Mouse (Mus musculus) forebrain, postnatal 0 days (tissue): Measurements from ENCODE around the gene Ints4. TPM values are rescaled to one million over a fixed set of nuclear protein-coding genes. Genes with fewer than 3 reads are reported as not detected.
A peak's percentile ranks its signal among the peaks of the same experiment; 100 is the strongest.

ENCODE experiments used
- ATAC-seq: fragments of 200-750 bp; cut with Nextera tagmentation; 2 replicates; pipeline ENCODE4 v1.8.0; 2017; ENCODE audit warnings: mild to moderate bottlenecking, moderate library complexity
- DNase-seq: peaks from one replicate; pipeline ENCODE4 v3.0.0-alpha.2; 2015
- H3K27ac ChIP-seq: fragments of 300-500 bp; sonication (generic); 2 replicates; pipeline ENCODE4 v1.5.1; 2014; ENCODE audit warnings: low read depth, mild to moderate bottlenecking, antibody characterized with exemption, low read length, moderate library complexity, mixed read lengths
- H3K27me3 ChIP-seq: fragments of 300-500 bp; sonication (generic); 2 replicates; pipeline ENCODE4 v1.6.1; 2014; ENCODE audit warnings: mild to moderate bottlenecking, low read length, mixed read lengths; ENCODE audit not compliant: insufficient read depth
- H3K36me3 ChIP-seq: fragments of 300-500 bp; sonication (generic); 2 replicates; pipeline ENCODE4 v1.6.1; 2014; ENCODE audit warnings: mild to moderate bottlenecking, moderate library complexity; ENCODE audit not compliant: insufficient read depth
- H3K4me1 ChIP-seq: fragments of 300-500 bp; sonication (generic); 2 replicates; pipeline ENCODE4 v1.6.1; 2014; ENCODE audit warnings: antibody characterized with exemption; ENCODE audit not compliant: insufficient read depth
- H3K4me2 ChIP-seq: fragments of 300-500 bp; sonication (generic); 2 replicates; pipeline ENCODE4 v1.6.1; 2014; ENCODE audit warnings: low read depth, mild to moderate bottlenecking, moderate library complexity
- H3K4me3 ChIP-seq: fragments of 300-500 bp; sonication (generic); 2 replicates; pipeline ENCODE4 v1.5.1; 2014; ENCODE audit warnings: low read depth, low read length, mixed read lengths
- H3K9ac ChIP-seq: fragments of 300-500 bp; sonication (generic); 2 replicates; pipeline ENCODE4 v1.6.1; 2014; ENCODE audit warnings: mild to moderate bottlenecking
- H3K9me3 ChIP-seq: fragments of 300-500 bp; sonication (generic); 2 replicates; pipeline ENCODE4 v1.6.1; 2016; ENCODE audit warnings: low read length
- CTCF ChIP-seq: sonication (generic); IDR thresholded peaks from 2 replicates; pipeline ENCODE4 v1.5.1; 2016; ENCODE audit warnings: antibody characterized with exemption, control low read depth, low read depth
- WGBS: fragments of 180-500 bp; shearing (Covaris S2); extraction: QIAGEN DNeasy Blood & Tissue Kit; methylation state at CpG from one replicate; pipeline ENCODE4 v1.1.7; 2014; 5-methylcytosine and 5-hydroxymethylcytosine counted together
- polyA plus RNA-seq: library from polyadenylated mRNA; unstranded; fragments of >200 nt; fragmentation: Nextera tagmentation; extraction: Ambion mirVana; gene quantifications from 2 replicates; pipeline ENCODE4 v1.2.1, GENCODE M21; 2015
- total RNA-seq: library from RNA; depleted of rRNA; stranded (reverse); fragments of >200 nt; gene quantifications from 2 replicates; pipeline ENCODE4 v1.2.3, GENCODE M21; 2014

The Ints4 gene
- total and polyA plus RNA-seq, 2 experiments from 2014 or later, result 29.0 to 36.0 TPM

DNA sequence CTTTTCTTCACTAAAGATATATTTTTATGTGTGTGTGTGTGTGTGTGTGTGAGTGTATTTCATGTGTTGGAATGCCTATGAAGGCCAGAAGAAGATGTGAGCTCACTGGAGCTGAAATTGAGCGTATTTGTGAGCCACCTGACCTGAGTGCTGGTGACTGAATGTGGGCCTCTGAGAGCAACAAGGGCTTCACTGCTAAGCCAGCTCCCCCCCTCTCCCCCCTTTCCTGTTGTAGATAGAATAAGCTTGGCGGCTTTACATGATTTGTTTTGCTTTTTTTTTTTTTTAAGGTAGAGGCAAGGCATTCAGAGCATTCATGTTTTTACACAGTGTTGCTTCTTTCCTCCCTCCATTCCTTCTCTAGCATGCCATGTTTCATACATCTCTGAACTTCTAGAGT, 2.6 kb downstream of the Ints4 start:
- ATAC-seq (no peak), DNase-seq (no peak)
- Histone ChIP-seq H3K27me3 (no peaks in the 10 kb centered on the region), H3K4me3 (no peak overlapping the region), H3K4me1 (0 out of 2 replicates have a peak, but pooled peaks cover 7% of the 10 kb centered on the region), H3K36me3 (peaks cover 13% of the 10 kb centered on the region; the same call in 1 of the 2 replicates), H3K9me3 (no peaks in the 10 kb centered on the region), H3K9ac (no peak overlapping the region), H3K27ac (no peak overlapping the region), H3K4me2 (no peak overlapping the region)
- WGBS, result 80% methylated on average over 2 of the region's 2 CpGs
- no peak for TF ChIP-seq CTCF

DNA sequence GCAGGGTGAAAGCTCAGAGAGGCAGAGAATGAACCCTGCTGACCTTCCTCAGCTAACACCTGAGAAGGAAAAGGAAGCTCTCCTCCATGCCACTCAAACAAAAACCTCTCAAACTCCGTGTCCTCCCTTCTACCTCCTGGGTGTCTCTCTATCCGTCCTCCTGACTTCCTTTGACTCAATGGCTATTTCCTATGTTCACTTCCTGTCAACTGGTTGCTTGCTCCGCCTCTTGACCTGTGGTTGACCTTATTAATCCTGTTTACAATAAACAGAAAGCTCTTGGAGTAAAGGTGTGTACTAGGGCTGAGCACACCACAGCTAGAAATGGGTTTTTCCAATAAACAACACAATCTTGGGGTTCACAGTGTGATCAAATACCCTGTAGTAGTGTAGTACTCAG, 10.4 kb downstream of the Ints4 start:
- DNase-seq (no peak), ATAC-seq (no peak)
- Histone ChIP-seq H3K27me3 (no peaks in the 10 kb centered on the region), H3K36me3 (peaks cover 35% of the 10 kb centered on the region), H3K9me3 (no peaks in the 10 kb centered on the region), H3K27ac (no peak overlapping the region), H3K4me2 (no peak overlapping the region), H3K4me3 (no peak overlapping the region), H3K9ac (no peak overlapping the region), H3K4me1 (no peaks in the 10 kb centered on the region)
- WGBS, result 71% methylated on average over 3 of the region's 3 CpGs
- TF ChIP-seq CTCF, result no peak

DNA sequence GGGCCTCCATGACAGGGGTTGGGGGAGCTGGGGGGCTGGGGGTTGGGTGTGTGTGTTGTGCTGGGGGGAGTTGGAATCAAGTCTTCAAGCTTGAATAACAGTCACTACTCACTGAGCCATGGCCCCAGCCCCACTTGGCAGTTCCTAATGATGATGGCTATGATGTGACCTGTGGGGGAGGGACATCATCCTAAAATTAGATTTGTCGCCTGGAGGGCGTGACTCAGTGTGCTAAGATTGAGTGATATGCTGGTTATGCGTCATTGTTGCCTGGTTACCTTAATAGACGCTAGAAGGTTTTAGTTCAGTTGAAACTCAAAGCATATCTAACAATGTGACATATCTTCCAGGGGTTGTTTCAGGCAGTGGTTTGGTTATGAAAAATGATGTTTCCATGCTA, 11.7 kb downstream of the Ints4 start:
- WGBS, result 95% methylated on average over 4 of the region's 4 CpGs
- Histone ChIP-seq H3K4me3 (no peak overlapping the region), H3K9me3 (no peaks in the 10 kb centered on the region), H3K9ac (no peak overlapping the region), H3K36me3 (peaks cover 28% of the 10 kb centered on the region), H3K4me1 (no peaks in the 10 kb centered on the region), H3K27me3 (no peaks in the 10 kb centered on the region), H3K4me2 (no peak overlapping the region), H3K27ac (no peak overlapping the region)
- no peak for TF ChIP-seq CTCF
- ATAC-seq (peak; percentile 43; the same call in 1 of the 2 replicates), DNase-seq (no peak)

DNA sequence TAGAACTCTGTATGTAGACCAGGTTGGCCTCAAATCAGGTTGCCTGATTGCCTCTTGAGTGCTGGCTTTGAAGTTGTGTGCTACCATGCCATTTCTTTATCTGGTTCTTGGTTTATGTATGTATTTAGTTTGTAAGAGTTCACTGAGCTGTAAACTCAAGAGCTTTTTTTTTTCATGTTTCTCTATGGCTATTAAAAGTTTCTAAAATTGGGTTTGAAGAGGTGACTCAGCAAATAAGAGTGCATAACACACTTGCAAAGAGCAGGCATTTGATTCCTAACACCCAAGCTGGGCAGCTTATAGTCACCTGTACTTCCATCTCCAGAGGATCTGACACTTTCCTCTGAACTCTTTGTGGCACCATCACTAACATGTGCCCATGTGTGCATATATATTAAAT, 14.3 kb downstream of the Ints4 start:
- ATAC-seq (no peak), DNase-seq (no peak)
- H3K9ac ChIP-seq, result no peak overlapping the region
- H3K36me3 ChIP-seq, result peaks cover 20% of the 10 kb centered on the region
- no peaks in the 10 kb centered on the region for H3K9me3 ChIP-seq
- no peak overlapping the region for H3K4me3 ChIP-seq
- H3K27ac ChIP-seq, result no peak overlapping the region
- no peak for TF ChIP-seq CTCF
- no peaks in the 10 kb centered on the region for H3K27me3 ChIP-seq
- no peak overlapping the region for H3K4me2 ChIP-seq
- no peaks in the 10 kb centered on the region for H3K4me1 ChIP-seq

DNA sequence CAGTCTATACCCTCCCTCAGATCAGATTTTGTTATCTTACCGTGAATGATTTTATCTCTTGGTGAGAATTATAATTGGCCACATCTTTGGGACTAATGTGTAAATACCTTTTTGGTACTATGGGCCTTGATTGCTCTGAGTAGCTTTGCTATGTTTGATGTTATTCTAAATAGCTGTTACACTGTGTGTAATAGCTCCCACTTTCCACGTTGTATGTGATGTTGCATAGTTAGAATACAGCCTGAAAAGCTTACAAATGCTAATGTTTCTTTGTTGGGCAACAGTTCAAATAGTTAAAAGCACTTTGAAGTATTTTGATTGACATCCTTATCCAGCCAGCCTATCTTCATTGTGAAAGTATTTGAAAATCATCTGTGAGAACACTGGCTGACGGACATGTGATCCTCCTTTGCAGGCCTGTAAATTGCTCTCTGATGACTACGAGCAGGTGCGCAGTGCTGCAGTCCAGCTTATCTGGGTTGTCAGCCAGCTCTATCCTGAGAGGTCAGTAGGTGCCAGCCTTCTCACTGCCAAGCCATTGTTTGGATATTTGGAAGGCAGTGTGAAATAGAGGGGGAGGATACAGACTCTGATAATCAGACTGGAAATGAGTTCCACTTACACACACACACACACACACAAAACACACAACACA, 19.9 kb downstream of the Ints4 start:
- Histone ChIP-seq H3K4me3 (no peak overlapping the region), H3K36me3 (peaks cover 8% of the 10 kb centered on the region), H3K4me2 (no peak overlapping the region), H3K9me3 (no peaks in the 10 kb centered on the region), H3K27me3 (no peaks in the 10 kb centered on the region), H3K4me1 (no peaks in the 10 kb centered on the region), H3K9ac (no peak overlapping the region), H3K27ac (no peak overlapping the region)
- ATAC-seq (peak; percentile 55), DNase-seq (peak; percentile 6)
- no peak for TF ChIP-seq CTCF
- WGBS, result 50% methylated on average over 5 of the region's 5 CpGs

DNA sequence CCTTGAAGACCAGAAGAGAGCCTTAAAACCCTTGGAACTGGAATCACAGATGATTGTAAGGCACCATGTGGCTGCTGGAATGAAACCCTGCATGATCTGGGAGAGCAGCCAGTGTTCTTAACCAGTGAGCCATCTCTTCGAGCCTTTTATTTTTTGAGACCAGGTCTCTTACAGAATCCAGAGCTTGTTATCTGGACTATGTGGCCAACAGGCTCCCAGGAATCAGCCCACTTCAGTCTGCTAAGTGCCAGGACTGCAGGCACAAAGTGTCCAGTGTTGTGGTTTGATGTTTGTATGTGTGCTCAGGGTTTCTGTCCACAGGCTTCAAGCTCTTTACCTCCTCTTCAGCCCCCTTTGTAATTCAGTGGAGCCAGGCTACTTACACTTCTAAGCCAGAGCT, 34.0 kb downstream of the Ints4 start:
- Histone ChIP-seq H3K4me3 (no peak overlapping the region), H3K4me1 (no peaks in the 10 kb centered on the region), H3K27ac (no peak overlapping the region), H3K9me3 (no peaks in the 10 kb centered on the region), H3K9ac (no peak overlapping the region), H3K27me3 (no peaks in the 10 kb centered on the region), H3K36me3 (peaks cover 44% of the 10 kb centered on the region), H3K4me2 (no peak overlapping the region)
- TF ChIP-seq CTCF, result no peak
- peak; percentile 3 for DNase-seq
- WGBS, result 35% methylated on average over 1 of the region's 1 CpGs
- ATAC-seq, result peak; percentile 58

DNA sequence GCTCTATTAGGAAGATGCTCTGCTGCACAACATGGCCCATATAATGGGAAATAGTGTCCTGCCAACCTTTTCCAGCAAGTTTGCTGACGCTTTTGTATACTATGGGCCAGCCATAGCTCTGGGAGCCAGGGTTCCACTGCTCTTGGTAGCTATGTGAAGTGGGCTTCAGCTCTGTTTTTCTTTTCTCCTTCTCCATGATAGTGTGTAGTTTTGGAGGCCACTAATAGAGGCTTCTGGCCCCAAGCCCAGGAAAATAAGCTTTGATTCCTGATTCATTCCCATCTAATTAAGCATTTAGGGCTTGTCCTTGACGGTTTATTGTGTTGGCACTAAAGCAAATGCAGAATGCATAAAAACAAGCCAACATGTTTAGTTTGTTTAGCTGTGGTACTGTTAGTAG, 39.2 kb downstream of the Ints4 start:
- ATAC-seq (peak; percentile 47), DNase-seq (peak; percentile 51)
- no peak overlapping the region for H3K9ac ChIP-seq
- no peak overlapping the region; the same call in 1 of the 2 replicates for H3K27ac ChIP-seq
- H3K4me3 ChIP-seq, result no peak overlapping the region
- H3K4me2 ChIP-seq, result no peak overlapping the region
- no peak for TF ChIP-seq CTCF
- 26% methylated on average over 2 of the region's 2 CpGs for WGBS
- no peaks in the 10 kb centered on the region for H3K4me1 ChIP-seq
- H3K9me3 ChIP-seq, result no peaks in the 10 kb centered on the region
- H3K27me3 ChIP-seq, result no peaks in the 10 kb centered on the region
- H3K36me3 ChIP-seq, result peaks cover 29% of the 10 kb centered on the region

DNA sequence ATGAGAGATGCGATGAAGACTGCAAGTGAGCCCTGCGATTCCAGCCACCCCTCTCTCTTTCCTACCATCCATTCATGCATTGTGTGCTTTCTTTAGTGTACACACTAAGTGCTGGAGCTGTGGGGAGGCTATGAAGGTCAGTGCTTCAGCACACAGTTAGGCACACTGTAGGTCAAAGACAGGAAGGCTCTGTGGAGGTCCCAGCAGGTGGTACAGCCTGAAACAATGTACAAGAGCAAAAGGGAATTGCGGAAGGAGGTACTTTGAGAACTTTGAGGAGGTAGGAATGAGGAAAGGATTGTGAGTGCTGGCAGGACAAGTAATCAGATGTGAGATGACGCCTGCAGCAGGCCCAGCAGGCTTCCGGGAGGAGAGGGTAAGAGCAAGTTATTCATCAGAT, 54.8 kb downstream of the Ints4 start:
- H3K27me3 ChIP-seq, result no peaks in the 10 kb centered on the region
- DNase-seq (no peak), ATAC-seq (no peak)
- no peaks in the 10 kb centered on the region for H3K4me1 ChIP-seq
- no peaks in the 10 kb centered on the region for H3K9me3 ChIP-seq
- peaks cover 70% of the 10 kb centered on the region for H3K36me3 ChIP-seq
- H3K27ac ChIP-seq, result no peak overlapping the region
- H3K4me3 ChIP-seq, result no peak overlapping the region
- 80% methylated on average over 5 of the region's 5 CpGs for WGBS
- no peak for TF ChIP-seq CTCF
- no peak overlapping the region for H3K9ac ChIP-seq
- no peak overlapping the region for H3K4me2 ChIP-seq
